ENCODE assay signal across 24 mouse cellular contexts in the genomic region with DNA sequence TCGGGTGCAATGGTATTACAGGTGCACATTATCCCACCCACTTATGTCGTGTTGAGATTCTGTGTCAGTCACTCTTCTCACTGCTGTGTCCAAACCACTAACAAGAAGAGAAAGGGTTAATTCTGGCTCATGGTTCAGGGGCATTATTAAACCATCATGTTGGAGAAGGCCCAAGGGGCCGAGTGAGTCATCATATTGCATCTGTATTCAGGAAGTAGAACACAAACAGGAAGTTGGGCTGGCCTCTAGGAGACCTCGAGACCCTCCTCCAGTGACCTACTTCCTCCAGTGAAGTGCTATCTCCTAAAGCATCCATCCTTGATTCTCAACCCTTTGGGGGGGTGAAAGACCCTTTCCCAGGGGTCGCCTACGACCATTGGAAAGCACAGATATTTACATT.
DNase-seq lines count a peak whose midpoint lies in the region; ATAC-seq lines count a peak whose summit lies in the region.
"Had no signal": no experiment of that assay in that cellular context is flagged by ENCODE, and none has a peak within 500 bp of the region (broad histone marks: within the 10 kb centered on the region; RNA-seq: fewer than 3 reads in every experiment).

No protein-coding gene starts in this region.

- no peak overlapping the region for H3K9ac ChIP-seq in embryonic facial prominence, embryonic 11.5 days (replicated peaks; ENCODE audit: low read length)
- H3K9ac ChIP-seq: embryonic facial prominence, embryonic 13.5 days; forebrain, embryonic 13.5 days; heart, embryonic 15.5 days; hindbrain, embryonic 14.5 days; intestine, embryonic 15.5 days had no signal

- no peak overlapping the region for H3K4me2 ChIP-seq in embryonic facial prominence, embryonic 11.5 days (ENCODE audit: low read depth, low read length)
- H3K4me2 ChIP-seq: embryonic facial prominence, embryonic 13.5 days; forebrain, embryonic 13.5 days; heart, embryonic 11.5 days; heart, embryonic 15.5 days; hindbrain, embryonic 14.5 days; intestine, embryonic 15.5 days had no signal

- no peaks in the 10 kb centered on the region for H3K9me3 ChIP-seq in embryonic facial prominence, embryonic 11.5 days (replicated peaks; ENCODE audit: control insufficient read depth, low read length)
- no peaks in the 10 kb centered on the region for H3K9me3 ChIP-seq in embryonic facial prominence, embryonic 10.5 days
- H3K9me3 ChIP-seq in hindbrain, embryonic 10.5 days = no peaks in the 10 kb centered on the region
- H3K9me3 ChIP-seq: embryonic facial prominence, embryonic 13.5 days; forebrain, embryonic 13.5 days; heart, embryonic 15.5 days; intestine, embryonic 15.5 days had no signal

- no peaks in the 10 kb centered on the region for H3K27me3 ChIP-seq in embryonic facial prominence, embryonic 11.5 days (ENCODE audit: control insufficient read depth, insufficient read depth, low read length)
- H3K27me3 ChIP-seq in embryonic facial prominence, embryonic 10.5 days (replicated peaks; ENCODE audit: low read depth, poor library complexity, severe bottlenecking) = peaks cover 15% of the 10 kb centered on the region
- no peaks in the 10 kb centered on the region for H3K27me3 ChIP-seq in hindbrain, embryonic 10.5 days (ENCODE audit: insufficient read depth, poor library complexity, severe bottlenecking)
- H3K27me3 ChIP-seq: embryonic facial prominence, embryonic 13.5 days; forebrain, embryonic 13.5 days; heart, embryonic 15.5 days; intestine, embryonic 15.5 days; Patski had no signal

- no peak overlapping the region for H3K27ac ChIP-seq in embryonic facial prominence, embryonic 11.5 days (replicated peaks; ENCODE audit: low read depth, low read length)
- H3K27ac ChIP-seq in embryonic facial prominence, embryonic 10.5 days (replicated peaks) = no peak overlapping the region
- no peak overlapping the region for H3K27ac ChIP-seq in hindbrain, embryonic 10.5 days
- H3K27ac ChIP-seq: embryonic facial prominence, embryonic 13.5 days; forebrain, embryonic 13.5 days; heart, adult 2 months; heart, embryonic 15.5 days; hindbrain, embryonic 14.5 days; intestine, embryonic 15.5 days had no signal

- ATAC-seq in embryonic facial prominence, embryonic 11.5 days (replicated peaks; ENCODE audit: insufficient number of reproducible peaks, low FRiP score, low TSS enrichment, low read depth) = no peak
- peak; percentile 82 for ATAC-seq in megakaryocyte progenitor cell, adult 5-6 weeks (replicated peaks; ENCODE audit: poor library complexity)
- ATAC-seq: forebrain, embryonic 13.5 days; intestine, embryonic 15.5 days; Patski had no signal

- DNase-seq in embryonic facial prominence, embryonic 11.5 days (ENCODE audit: low spot score) = peak; percentile 49
- no peak for DNase-seq in embryonic facial prominence, embryonic 10.5 days (ENCODE audit: low spot score)
- peak; percentile 24 for DNase-seq in lung, postnatal 10 days
- DNase-seq in lung, postnatal 25 days (ENCODE audit: low spot score) = no peak
- DNase-seq in c-Kit-positive CD71-negative TER-119-negative erythroid progenitor cells, embryonic 14.5 days (ENCODE audit: low read depth) = peak; percentile 7
- DNase-seq in cerebellum, postnatal 14 days = no peak
- no peak for DNase-seq in hindbrain, embryonic 10.5 days (ENCODE audit: low spot score)
- DNase-seq: adrenal gland, adult 2 months; adrenal gland, postnatal 36 days; cerebellum, adult 18-20 months; cerebellum, adult 9-11 months; embryo, embryonic 11 days; gastrocnemius, postnatal 10 days; heart, adult 2 months; heart, postnatal 14 days; kidney, adult 18-20 months had no signal

- no peaks in the 10 kb centered on the region for H3K4me1 ChIP-seq in embryonic facial prominence, embryonic 11.5 days (ENCODE audit: control insufficient read depth, insufficient read depth, low read length)
- H3K4me1 ChIP-seq in embryonic facial prominence, embryonic 10.5 days = peaks cover 20% of the 10 kb centered on the region
- peaks cover 5% of the 10 kb centered on the region; the same call in 1 of the 2 replicates for H3K4me1 ChIP-seq in hindbrain, embryonic 10.5 days (replicated peaks)
- H3K4me1 ChIP-seq: forebrain, embryonic 13.5 days; heart, embryonic 15.5 days; intestine, embryonic 15.5 days had no signal

- no peak overlapping the region for H3K4me3 ChIP-seq in embryonic facial prominence, embryonic 11.5 days (ENCODE audit: low read depth, low read length)
- no peak overlapping the region for H3K4me3 ChIP-seq in embryonic facial prominence, embryonic 10.5 days
- no peak overlapping the region for H3K4me3 ChIP-seq in hindbrain, embryonic 10.5 days
- H3K4me3 ChIP-seq: embryonic facial prominence, embryonic 13.5 days; forebrain, embryonic 13.5 days; heart, adult 2 months; heart, embryonic 15.5 days; intestine, embryonic 15.5 days had no signal

- 66% methylated on average over 6 of the region's 6 CpGs for WGBS in embryonic facial prominence, embryonic 11.5 days
- WGBS in embryonic facial prominence, embryonic 10.5 days = 66% methylated on average over 6 of the region's 6 CpGs
- 78% methylated on average over 6 of the region's 6 CpGs for WGBS in hindbrain, embryonic 10.5 days

- no peaks in the 10 kb centered on the region for H3K36me3 ChIP-seq in embryonic facial prominence, embryonic 11.5 days (replicated peaks; ENCODE audit: control insufficient read depth, insufficient read depth, low read depth, low read length)
- no peaks in the 10 kb centered on the region for H3K36me3 ChIP-seq in embryonic facial prominence, embryonic 10.5 days (replicated peaks)
- no peaks in the 10 kb centered on the region for H3K36me3 ChIP-seq in hindbrain, embryonic 10.5 days
- H3K36me3 ChIP-seq: embryonic facial prominence, embryonic 13.5 days; heart, embryonic 15.5 days; intestine, embryonic 15.5 days had no signal

Comparison
In these comparisons a context has a peak if more than half of its experiments do, and no peak if none do; other contexts are left out.
1. DNase-seq: peak in embryonic facial prominence, embryonic 11.5 days (single experiment), lung, postnatal 10 days (single experiment) and c-Kit-positive CD71-negative TER-119-negative erythroid progenitor cells, embryonic 14.5 days (single experiment); none in embryonic facial prominence, embryonic 10.5 days (single experiment), lung, postnatal 25 days (single experiment), cerebellum, postnatal 14 days (0 of 2) and hindbrain, embryonic 10.5 days (single experiment).